ENCODE assay signal across 9 mouse cellular contexts in the genomic region with DNA sequence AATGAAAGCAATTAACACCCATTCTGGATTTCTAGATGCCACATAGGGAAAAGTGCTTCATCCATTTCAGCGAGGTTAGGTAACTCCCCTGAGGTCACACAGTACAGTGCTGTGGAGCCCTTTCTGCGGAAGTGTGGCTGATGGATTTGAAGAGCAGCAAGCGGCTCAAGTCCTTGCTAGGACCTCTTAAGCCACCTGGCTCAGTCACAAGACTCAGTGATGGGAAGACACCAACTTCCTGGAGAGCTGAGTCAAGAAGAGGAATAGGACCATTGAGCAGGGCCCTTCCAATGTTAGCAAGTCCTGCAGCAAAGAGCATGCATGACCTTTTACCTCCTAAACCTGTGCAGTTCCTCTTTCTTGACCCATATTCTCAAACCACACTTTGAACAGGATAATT. TPM values are rescaled to one million over a fixed set of nuclear protein-coding genes. Genes with fewer than 3 reads are reported as not detected.
DNase-seq lines count a peak whose midpoint lies in the region; ATAC-seq and TF ChIP-seq lines count a peak whose summit lies in the region.
"Had no signal": no experiment of that assay in that cellular context is flagged by ENCODE, and none has a peak within 500 bp of the region (broad histone marks: within the 10 kb centered on the region; RNA-seq: fewer than 3 reads in every experiment).

No protein-coding gene starts in this region.

- in situ Hi-C loops in CH12.LX (cut with MboI; ENCODE audit: low pct_ligation_motif_present, low pct_unique_long_range_greater_than_20kb, low sequenced_read_pairs): no loop called here

- no peaks in the 10 kb centered on the region for H3K9me3 ChIP-seq in CH12.LX (replicated peaks; ENCODE audit: low read length)
- H3K9me3 ChIP-seq in forebrain, embryonic 12.5 days: no peaks in the 10 kb centered on the region
- no peaks in the 10 kb centered on the region for H3K9me3 ChIP-seq in limb, embryonic 14.5 days (ENCODE audit: control insufficient read depth, low read length)

- H3K4me3 ChIP-seq in gastrocnemius, adult 2 months: peak overlapping the region; percentile 74
- H3K4me3 ChIP-seq in CH12.LX (replicated peaks in 1 of 3; ENCODE audit: low read depth in 2 of 3, low read length in 2 of 3, poor library complexity in 1 of 3): peak overlapping the region; percentile 64 to 89 (median 86)
- H3K4me3 ChIP-seq in forebrain, embryonic 12.5 days (replicated peaks): peak overlapping the region; percentile 75
- no peak overlapping the region for H3K4me3 ChIP-seq in limb, embryonic 14.5 days (replicated peaks; ENCODE audit: low read length)

- TF ChIP-seq EP300 in CH12.LX (IDR thresholded peaks at IDR 0.05; ENCODE audit: low read length): peak; percentile 8

- TF ChIP-seq POLR2A in CH12.LX (IDR thresholded peaks at IDR 0.05; ENCODE audit: low read depth, low read length): no peak
- TF ChIP-seq POLR2A in limb, embryonic 14.5 days (IDR thresholded peaks at IDR 0.05; ENCODE audit: borderline replicate concordance, extremely low read depth, insufficient read depth, insufficient read length): no peak

- no peak overlapping the region for H3K27ac ChIP-seq in gastrocnemius, adult 2 months
- H3K27ac ChIP-seq in CH12.LX (ENCODE audit: insufficient read depth, low read depth): peak overlapping the region; percentile 6
- no peak overlapping the region for H3K27ac ChIP-seq in forebrain, embryonic 12.5 days
- H3K27ac ChIP-seq in limb, embryonic 14.5 days (replicated peaks; ENCODE audit: low read depth, low read length): no peak overlapping the region
- H3K27ac ChIP-seq: heart, adult 2 months had no signal

- intact Hi-C loops in gastrocnemius, adult 2 months (cut with DNase I): no loop called here

- TF ChIP-seq CTCF in gastrocnemius, adult 2 months (IDR thresholded peaks at IDR 0.05): no peak
- no peak for TF ChIP-seq CTCF in CH12.LX (conservative IDR thresholded peaks at IDR 0.05 in 1 of 2, IDR thresholded peaks at IDR 0.05 in 1 of 2; ENCODE audit: low read depth in 2 of 2, low read length in 2 of 2)

- H3K36me3 ChIP-seq in CH12.LX (replicated peaks in 1 of 2; ENCODE audit: control insufficient read depth in 1 of 2, insufficient read depth in 1 of 2, low read length in 1 of 2): peaks cover 0 to 5% of the 10 kb centered on the region in 2 experiments
- H3K36me3 ChIP-seq in forebrain, embryonic 12.5 days (replicated peaks): no peaks in the 10 kb centered on the region
- H3K36me3 ChIP-seq in limb, embryonic 14.5 days (ENCODE audit: control insufficient read depth, insufficient read depth, low read length): no peaks in the 10 kb centered on the region

- ATAC-seq in forebrain, embryonic 12.5 days (ENCODE audit: low FRiP score): no peak
- no peak for ATAC-seq in limb, embryonic 14.5 days (ENCODE audit: low FRiP score, low read depth)

- dilution Hi-C loops in CH12.LX (cut with MboI; ENCODE audit: extremely low pct_ligation_motif_present, extremely low pct_unique_long_range_greater_than_20kb, low sequenced_read_pairs): no loop called here

- H3K9ac ChIP-seq in CH12.LX (ENCODE audit: insufficient read depth, low read depth): peak overlapping the region; percentile 64
- no peak overlapping the region for H3K9ac ChIP-seq in forebrain, embryonic 12.5 days
- H3K9ac ChIP-seq in limb, embryonic 14.5 days (ENCODE audit: low read depth, low read length, severe bottlenecking): no peak overlapping the region

- 54% methylated on average over 3 of the region's 3 CpGs for WGBS in forebrain, embryonic 12.5 days
- 70% methylated on average over 3 of the region's 3 CpGs for WGBS in limb, embryonic 14.5 days

- no peak for TF ChIP-seq RAD21 in CH12.LX (IDR thresholded peaks at IDR 0.05; ENCODE audit: low read depth, low read length)

- peaks cover 6% of the 10 kb centered on the region for H3K79me2 ChIP-seq in CH12.LX (replicated peaks; ENCODE audit: control insufficient read depth, extremely low read depth, insufficient read depth, poor library complexity, severe bottlenecking)

- H3K27me3 ChIP-seq in CH12.LX (replicated peaks): no peaks in the 10 kb centered on the region
- H3K27me3 ChIP-seq in forebrain, embryonic 12.5 days: peaks cover 52% of the 10 kb centered on the region
- peaks cover 34% of the 10 kb centered on the region for H3K27me3 ChIP-seq in limb, embryonic 14.5 days (ENCODE audit: control insufficient read depth, insufficient read depth, low read length)

- no peak for DNase-seq in gastrocnemius, adult 2 months
- DNase-seq in gastrocnemius, adult 8-10 months (ENCODE audit: low spot score in 2 of 2): no peak
- DNase-seq in CH12.LX (ENCODE audit: extremely low read depth): peak; percentile 74
- DNase-seq in limb, embryonic 14.5 days (ENCODE audit: low spot score): no peak
- no peak for DNase-seq in adrenal gland, adult 2 months
- no peak for DNase-seq in adrenal gland, adult (ENCODE audit: inconsistent age in 2 of 2, low spot score in 1 of 2)
- no peak for DNase-seq in right cerebral cortex, postnatal 36 days (ENCODE audit: low spot score in 2 of 2)

- H3K4me2 ChIP-seq in CH12.LX (ENCODE audit: insufficient read depth, low read depth, poor library complexity, severe bottlenecking): peak overlapping the region; percentile 53
- H3K4me2 ChIP-seq in forebrain, embryonic 12.5 days: peak overlapping the region; percentile 99
- peak overlapping the region; percentile 96; the same call in 1 of the 2 replicates for H3K4me2 ChIP-seq in limb, embryonic 14.5 days (replicated peaks; ENCODE audit: low read depth, low read length, severe bottlenecking)

- peaks cover 6 to 31% of the 10 kb centered on the region in 2 experiments for H3K4me1 ChIP-seq in CH12.LX (ENCODE audit: control insufficient read depth in 1 of 2, insufficient read depth in 2 of 2)
- peaks cover 11% of the 10 kb centered on the region for H3K4me1 ChIP-seq in forebrain, embryonic 12.5 days
- peaks cover 2% of the 10 kb centered on the region; the same call in 1 of the 2 replicates for H3K4me1 ChIP-seq in limb, embryonic 14.5 days (ENCODE audit: control insufficient read depth, insufficient read depth, low read length)

TF ChIP-seq in CH12.LX, 34 proteins besides CTCF, POLR2A, EP300 and RAD21:
- 0 out of 2 replicates have a peak, but pooled peaks have one; percentile 10 for TF ChIP-seq ELF1 (IDR thresholded peaks at IDR 0.05; ENCODE audit: low read depth, low read length)
- no peak for TF ChIP-seq HCFC1 (IDR thresholded peaks at IDR 0.05; ENCODE audit: low read depth, low read length)
- TF ChIP-seq MAX (IDR thresholded peaks at IDR 0.05; ENCODE audit: low read length): peak; percentile 59; the same call in 1 of the 2 replicates
- TF ChIP-seq MXI1 (IDR thresholded peaks at IDR 0.05; ENCODE audit: low read depth, low read length): 0 out of 2 replicates have a peak, but pooled peaks have one; percentile 2
- TF ChIP-seq BHLHE40 (IDR thresholded peaks at IDR 0.05; ENCODE audit: low read depth, low read length): peak; percentile 36; the same call in 1 of the 2 replicates
- no peak for TF ChIP-seq MAZ (IDR thresholded peaks at IDR 0.05; ENCODE audit: low read depth, low read length)
- TF ChIP-seq SIN3A (IDR thresholded peaks at IDR 0.05; ENCODE audit: low read length): peak; percentile 47
- TF ChIP-seq RCOR1 (conservative IDR thresholded peaks at IDR 0.05; ENCODE audit: low read depth, low read length): no peak
- no peak for TF ChIP-seq JUN (IDR thresholded peaks at IDR 0.05; ENCODE audit: insufficient read depth, low read depth, low read length)
- no peak for TF ChIP-seq SMC3 (IDR thresholded peaks at IDR 0.05; ENCODE audit: low read depth, low read length)
- peak; percentile 24; the same call in 1 of the 2 replicates for TF ChIP-seq ETS1 (conservative IDR thresholded peaks at IDR 0.05; ENCODE audit: low read depth, low read length)
- TF ChIP-seq PAX5 (IDR thresholded peaks at IDR 0.05; ENCODE audit: low read length): no peak
- TF ChIP-seq KAT2A (IDR thresholded peaks at IDR 0.05; ENCODE audit: insufficient replicate concordance, low read length): no peak
- TF ChIP-seq CHD2 (IDR thresholded peaks at IDR 0.05; ENCODE audit: low read length): no peak
- no peak for TF ChIP-seq JUND (conservative IDR thresholded peaks at IDR 0.05; ENCODE audit: low read depth, low read length)

RNA-seq across cellular contexts. Expression of a gene that starts 1.5 kb away (rescaled TPM):
- under 1 TPM; 0.67 to 0.99 TPM for total RNA-seq in gastrocnemius, adult 2 months (2021)
- under 1 TPM; 0.56 to 0.94 (median 0.65) TPM for total RNA-seq in gastrocnemius, adult 8-10 months (2022)
- 6.4 and 9.1 TPM in 2 replicates for total RNA-seq in CH12.LX (2012; rRNA removed)
- 12.1 and 14.2 TPM in 2 replicates for total RNA-seq in CH12.LX (2014; rRNA removed)
- 20.9 and 21.7 TPM in 2 replicates for polyA plus RNA-seq in CH12.LX (2012; ENCODE audit: insufficient read length, low read depth)
- polyA plus RNA-seq in forebrain, embryonic 12.5 days (2016; fragmentation: Nextera tagmentation; extraction: Ambion mirVana): 11.2 and 14.2 TPM in 2 replicates
- 2.2 and 3.2 TPM in 2 replicates for polyA plus RNA-seq in limb, embryonic 14.5 days (2012; rRNA removed)
- polyA plus RNA-seq in limb, embryonic 14.5 days (2014; fragmentation: Nextera tagmentation; extraction: Ambion mirVana): 3.3 and 3.7 TPM in 2 replicates
- total RNA-seq in adrenal gland, adult 2 months (2021): 10 to 100 TPM; 19.8 to 20.5 TPM
- 1.9 and 2.5 TPM in 2 replicates for polyA plus RNA-seq in adrenal gland, adult 2 months (2012; rRNA removed)
